Mouse (Mus musculus): ENCODE results near the gene Etnk2.
"Not testable (repeated sequence)": the region's sequence is repeated elsewhere in the genome, so short reads cannot be mapped to it uniquely, and the experiment has no call there.

Gene Etnk2

DNA sequence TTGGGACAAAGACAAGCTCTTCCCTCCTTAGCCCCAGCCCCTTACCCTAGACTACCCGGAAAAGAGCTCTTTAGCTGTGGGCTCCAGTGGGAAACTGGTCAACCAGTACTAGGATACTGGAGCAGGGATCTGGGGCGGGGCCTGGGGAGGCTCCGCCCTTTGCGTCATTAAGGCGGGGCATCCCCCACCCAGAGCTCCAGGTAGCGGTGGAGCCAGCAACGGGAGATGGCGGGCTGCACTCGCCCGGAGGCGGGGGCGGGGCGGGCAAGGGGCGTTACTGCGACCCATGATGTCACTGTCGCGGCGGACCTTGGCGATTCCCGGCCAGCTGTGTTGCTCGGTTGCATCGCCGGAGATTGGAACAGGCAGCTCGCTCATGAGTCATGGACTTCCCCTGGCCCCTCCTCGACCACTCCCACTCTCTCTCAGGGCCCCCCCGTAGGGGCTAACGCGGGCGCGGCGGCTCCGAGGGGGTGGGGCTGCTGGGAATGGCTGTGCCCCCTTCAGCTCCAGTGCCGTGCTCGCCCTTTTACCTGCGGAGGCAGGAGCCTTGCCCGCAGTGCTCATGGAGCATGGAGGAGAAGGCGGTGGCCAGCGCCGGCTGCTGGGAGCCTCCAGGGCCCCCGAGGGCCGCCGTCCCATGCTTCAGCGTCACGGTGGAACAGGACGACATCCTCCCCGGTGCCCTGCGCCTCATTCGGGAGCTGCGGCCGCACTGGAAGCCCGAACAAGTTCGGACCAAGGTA, at the start of gene Etnk2:
Gene Etnk2, plus strand, starts transcription at position 297 of the 746 bp plus-strand sequence.
- ATAC-seq (ENCODE audit: low TSS enrichment): peak; percentile 56

DNA sequence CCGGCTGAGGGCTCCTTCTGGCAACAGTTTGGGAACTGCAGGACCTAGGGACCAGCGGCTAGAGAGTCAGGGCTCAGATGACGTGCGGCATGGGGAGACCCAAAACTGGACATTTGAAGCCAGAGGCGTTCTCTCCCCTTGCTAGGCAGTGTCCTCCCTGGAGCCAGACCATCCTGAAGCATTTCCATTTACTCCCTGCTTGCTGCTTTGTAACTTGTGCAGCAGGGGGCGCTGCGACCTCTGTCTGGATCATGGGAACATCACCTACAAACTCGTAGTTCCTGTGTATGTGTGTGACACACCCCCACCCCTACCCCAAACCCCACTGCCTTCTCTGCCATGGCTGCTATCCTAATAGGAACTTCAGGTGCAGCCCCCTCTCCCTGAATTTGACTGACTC, 49.0 kb upstream of the Etnk2 start:
- peak; percentile 39; the same call in 1 of the 2 replicates for ATAC-seq (ENCODE audit: low TSS enrichment)

DNA sequence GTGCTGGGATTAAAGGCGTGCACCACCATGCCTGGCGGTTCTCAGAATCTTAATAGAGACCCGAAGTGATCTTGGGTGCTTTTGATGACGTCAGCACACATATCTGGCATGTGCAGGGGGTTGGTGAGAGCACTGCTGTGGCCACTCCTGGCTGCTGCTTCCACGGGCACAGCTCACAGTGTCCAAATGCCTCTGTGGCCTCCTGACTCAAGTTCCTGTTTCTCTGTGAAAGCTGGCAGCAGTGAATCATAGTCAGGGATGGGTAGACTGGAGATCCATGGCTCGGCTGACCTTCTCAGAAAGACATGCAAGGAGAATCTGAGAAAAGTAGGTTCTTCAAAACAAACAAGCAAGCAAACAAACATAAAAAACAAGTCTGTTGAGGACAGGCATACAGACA, 47.6 kb upstream of the Etnk2 start:
- no peak for ATAC-seq (ENCODE audit: low TSS enrichment)

DNA sequence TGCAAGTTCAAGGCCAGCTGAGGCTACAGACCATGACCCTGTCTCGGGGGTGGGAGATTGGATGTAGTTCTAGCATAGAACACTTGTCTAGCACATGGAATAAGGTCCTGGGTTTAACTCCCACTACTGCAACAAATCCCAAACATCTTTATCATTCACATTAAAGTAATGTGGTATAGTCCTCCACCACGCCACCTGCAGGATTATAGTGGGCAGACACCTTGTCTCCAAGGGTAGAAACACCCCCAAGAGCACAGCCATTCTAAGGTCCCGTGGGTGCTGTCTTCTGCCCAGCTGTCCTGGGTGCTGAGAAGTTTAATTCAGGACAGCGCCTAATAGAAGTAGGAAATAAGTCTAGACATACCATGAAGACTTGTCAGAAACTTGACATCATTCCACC, 46.8 kb upstream of the Etnk2 start:
- ATAC-seq (ENCODE audit: low TSS enrichment): no peak

DNA sequence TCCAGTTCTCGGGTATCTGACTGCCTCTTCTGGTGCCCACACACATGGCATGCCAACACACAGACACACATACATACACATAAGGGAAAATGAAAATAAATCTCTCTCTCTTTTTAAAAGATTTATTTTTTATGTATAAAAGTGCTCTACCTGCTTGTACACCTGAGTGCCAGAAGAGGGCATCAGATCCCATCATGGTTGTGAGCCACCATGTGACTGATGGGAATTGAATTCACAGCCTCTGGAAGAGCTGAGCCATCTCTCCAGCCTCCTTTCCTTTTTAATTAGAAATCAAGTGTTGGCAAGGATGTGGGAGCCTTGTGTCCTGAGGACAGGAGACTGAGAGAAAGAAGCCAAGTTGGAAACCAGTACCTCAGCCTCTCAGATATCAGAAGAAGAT, 46.2 kb upstream of the Etnk2 start:
- ATAC-seq (ENCODE audit: low TSS enrichment): no peak

- peak; percentile 63 for ATAC-seq (ENCODE audit: low TSS enrichment)
These were observed 42.0 kb upstream of the Etnk2 start, which contains the start of gene Kiss1 for GRCm38 (mm10) chr1:133321267-133321925. TSS of gene Kiss1 (plus strand) at chr1:133321875.

- ATAC-seq (ENCODE audit: low TSS enrichment): no peak
These were observed 40.0 kb upstream of the Etnk2 start for GRCm38 (mm10) chr1:133323333-133323732.

DNA sequence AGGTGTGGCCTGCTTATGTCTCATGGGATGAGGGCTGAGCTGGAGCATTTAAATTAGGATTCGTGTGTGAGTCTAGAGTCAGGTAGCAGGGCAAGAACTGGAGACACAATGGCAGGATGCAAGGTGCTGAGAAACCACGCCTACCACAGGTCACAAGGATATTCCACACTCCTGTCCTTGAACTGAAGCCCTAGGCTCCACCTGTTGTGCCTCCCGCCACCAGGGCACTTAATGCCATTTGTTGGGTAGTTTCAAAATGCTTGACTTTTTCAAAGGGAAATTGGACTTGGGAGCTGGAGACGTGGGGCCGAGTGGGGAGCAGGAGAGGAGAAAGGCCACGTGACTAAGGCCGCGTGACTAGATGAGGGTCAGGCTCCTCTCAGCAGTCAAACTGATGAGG, 37.4 kb upstream of the Etnk2 start:
- no peak for ATAC-seq (ENCODE audit: low TSS enrichment)

DNA sequence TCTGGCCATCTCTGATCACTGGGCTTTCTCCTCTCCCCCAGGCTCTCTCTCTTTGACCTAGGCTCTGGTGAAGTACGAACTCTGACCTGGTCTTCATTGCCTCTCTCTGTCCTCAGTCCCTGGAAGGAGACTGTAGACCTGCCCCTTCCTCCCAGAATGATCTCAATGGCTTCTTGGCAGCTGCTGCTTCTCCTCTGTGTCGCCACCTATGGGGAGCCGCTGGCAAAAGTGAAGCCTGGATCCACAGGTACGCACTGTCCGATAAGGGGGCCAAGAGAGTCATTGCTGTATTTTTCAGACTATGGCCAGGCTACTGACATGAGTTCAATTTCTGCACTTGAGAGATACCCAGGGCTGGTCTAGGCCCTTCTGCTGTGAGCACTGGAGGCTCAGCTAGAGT, 36.3 kb upstream of the Etnk2 start:
- no peak for ATAC-seq (ENCODE audit: low TSS enrichment)

DNA sequence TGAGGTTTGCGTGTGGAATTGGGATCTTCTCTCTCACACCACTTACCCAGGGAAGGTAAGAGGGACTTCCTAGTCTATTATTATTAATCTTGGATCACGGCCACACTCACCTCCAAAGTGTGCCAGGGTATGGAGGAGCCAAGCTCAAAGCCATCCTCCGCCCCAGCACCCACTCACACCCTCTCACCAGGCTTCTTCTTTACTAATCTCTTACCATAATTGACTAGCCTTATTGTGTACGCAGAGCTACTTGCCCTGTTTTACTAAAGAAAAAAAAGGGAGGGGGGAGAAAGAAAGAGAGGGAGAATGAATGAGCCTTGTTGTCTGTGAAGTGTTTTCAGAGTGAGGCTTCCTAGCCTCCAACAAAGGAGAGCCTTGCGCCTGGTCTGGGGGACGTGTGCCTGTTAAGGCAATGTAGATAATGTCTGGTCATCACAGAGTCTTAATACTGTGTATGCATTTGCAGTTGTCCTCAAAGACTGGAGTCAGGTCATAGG, 35.0 kb upstream of the Etnk2 start:
- no peak for ATAC-seq (ENCODE audit: low TSS enrichment)

DNA sequence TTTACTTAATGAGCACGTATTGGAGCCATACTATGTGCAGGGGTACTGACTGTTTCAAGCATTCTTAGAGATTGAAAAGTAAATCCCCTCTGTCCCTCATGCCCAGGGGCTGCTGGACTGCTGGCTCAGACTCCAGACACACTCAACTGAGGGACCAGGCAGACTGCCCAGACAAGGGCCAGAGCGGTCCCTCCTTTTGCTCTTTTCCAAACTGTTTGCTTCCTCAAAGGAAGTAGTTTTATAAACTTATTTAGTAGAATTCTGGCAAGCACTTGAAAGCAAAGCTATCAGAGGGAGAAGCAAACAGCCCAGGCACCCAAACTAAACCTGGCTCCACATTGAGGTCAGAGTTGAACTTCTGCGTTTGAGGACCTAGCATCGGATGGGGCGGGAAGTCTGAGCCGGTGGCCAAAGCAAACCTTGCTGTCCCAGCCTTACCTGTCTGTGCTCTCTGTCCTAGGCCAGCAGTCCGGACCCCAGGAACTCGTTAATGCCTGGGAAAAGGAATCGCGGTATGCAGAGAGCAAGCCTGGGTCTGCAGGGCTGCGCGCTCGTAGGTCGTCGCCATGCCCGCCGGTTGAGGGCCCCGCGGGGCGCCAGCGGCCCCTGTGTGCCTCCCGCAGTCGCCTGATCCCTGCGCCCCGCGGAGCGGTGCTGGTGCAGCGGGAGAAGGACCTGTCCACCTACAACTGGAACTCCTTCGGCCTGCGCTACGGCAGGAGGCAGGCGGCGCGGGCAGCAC, 34.3 kb upstream of the Etnk2 start:
- no peak for ATAC-seq (ENCODE audit: low TSS enrichment)

DNA sequence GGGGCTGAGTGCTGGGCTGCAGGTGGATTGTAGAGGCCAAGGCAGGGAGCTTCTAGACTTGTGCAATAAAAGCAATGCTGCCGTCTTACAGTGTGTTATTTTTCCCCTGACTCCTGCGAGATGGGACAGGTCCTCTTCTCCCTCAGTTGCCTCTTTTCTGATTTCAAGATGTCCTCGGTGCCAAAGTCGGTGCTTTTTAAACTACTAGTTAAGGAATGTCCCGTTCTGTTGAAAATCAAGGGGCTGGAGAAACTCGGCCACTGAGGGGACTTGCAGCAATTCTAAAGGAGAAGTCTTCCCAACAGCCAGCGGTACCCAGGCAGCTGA, 33.8 kb upstream of the Etnk2 start:
- ATAC-seq (ENCODE audit: low TSS enrichment): no peak

DNA sequence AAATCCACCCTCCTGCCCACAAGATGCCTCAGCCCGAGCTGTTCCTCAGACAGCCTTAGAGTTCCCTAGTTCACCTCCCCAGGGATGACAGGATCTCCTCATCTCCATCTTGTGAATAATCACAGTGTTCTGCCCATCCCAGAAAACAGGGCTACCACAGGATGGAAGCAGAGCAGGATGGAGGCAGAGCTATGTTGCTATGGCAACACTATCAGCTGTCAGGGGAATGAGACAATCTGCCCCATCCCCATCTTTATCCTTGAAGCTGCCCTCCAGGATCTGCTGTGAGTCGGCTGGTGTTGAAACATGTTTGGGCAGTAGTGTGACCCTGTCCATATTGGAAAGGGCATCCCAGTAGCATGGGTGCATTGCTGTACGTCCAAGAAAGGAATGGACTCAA, 32.2 kb upstream of the Etnk2 start:
- ATAC-seq (ENCODE audit: low TSS enrichment): peak; percentile 38

GRCm38 (mm10) chr1:133332656-133333430, 30.5 kb upstream of the Etnk2 start:
- peak; percentile 81 for ATAC-seq (ENCODE audit: low TSS enrichment)

DNA sequence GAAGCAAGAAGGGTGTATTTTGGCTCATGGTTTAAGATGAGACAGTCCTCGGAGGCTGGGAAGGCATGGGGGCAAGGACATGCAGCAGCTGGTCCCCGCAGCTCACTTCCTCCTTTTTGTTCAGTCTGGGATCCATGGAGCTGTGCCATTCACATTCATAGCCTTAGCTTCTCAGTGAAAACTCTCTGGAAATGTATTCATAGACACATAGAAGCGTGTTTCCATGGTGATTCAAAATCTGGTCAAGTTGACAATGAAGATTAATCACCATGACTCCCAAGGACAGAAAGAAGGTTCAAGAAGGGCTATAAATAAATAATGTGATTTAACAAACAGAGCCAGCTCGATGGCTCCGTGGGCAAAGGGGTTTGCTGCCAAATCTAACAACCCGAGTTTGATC, 29.4 kb upstream of the Etnk2 start:
- ATAC-seq (ENCODE audit: low TSS enrichment): 0 out of 2 replicates have a peak, but pooled peaks have one; percentile 28

- ATAC-seq (ENCODE audit: low TSS enrichment): not testable (repeated sequence)
These were observed 23.0 kb upstream of the Etnk2 start for GRCm38 (mm10) chr1:133340403-133340802.

DNA sequence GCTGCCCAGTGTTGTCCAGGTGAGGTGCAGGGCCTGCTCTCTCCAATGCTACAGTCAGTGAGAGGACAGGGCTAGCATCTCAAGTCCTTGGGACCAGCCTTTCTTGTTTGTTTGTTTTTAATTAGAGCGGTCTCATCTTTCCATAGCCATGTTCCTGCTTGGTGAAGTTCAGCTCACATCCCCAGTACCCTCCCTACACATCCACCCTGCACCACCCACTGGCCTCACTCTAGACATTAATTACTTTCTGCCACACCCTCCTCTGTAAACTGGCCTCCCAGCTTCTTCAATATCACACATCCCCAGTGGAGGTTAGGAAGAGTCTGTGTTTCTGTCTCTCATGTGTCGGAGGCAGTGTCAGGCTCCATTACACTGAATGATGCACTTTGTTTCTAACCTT, 19.0 kb upstream of the Etnk2 start:
- no peak for ATAC-seq (ENCODE audit: low TSS enrichment)

- no peak for ATAC-seq (ENCODE audit: low TSS enrichment)
These were observed 16.8 kb upstream of the Etnk2 start for GRCm38 (mm10) chr1:133346531-133346930.

DNA sequence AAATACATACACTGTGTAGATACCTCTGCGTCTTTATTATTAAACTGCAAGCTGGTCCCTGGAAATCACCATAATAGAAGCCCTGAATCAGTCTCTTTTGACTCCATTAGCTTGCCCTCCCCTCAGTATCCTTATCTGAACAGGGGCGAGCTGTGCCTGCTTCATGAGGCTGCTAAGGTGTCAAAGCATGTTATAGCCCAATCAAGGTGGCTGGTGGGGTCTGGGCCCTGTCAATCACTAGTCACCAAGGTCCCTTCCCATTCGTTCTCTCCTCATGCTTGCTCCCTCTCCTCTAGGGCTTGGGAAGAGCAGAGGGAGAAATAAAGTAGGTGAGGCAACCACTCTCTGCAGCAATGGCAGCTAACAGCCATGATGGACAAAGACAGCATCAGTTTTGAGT, 16.1 kb upstream of the Etnk2 start:
- ATAC-seq (ENCODE audit: low TSS enrichment): no peak

DNA sequence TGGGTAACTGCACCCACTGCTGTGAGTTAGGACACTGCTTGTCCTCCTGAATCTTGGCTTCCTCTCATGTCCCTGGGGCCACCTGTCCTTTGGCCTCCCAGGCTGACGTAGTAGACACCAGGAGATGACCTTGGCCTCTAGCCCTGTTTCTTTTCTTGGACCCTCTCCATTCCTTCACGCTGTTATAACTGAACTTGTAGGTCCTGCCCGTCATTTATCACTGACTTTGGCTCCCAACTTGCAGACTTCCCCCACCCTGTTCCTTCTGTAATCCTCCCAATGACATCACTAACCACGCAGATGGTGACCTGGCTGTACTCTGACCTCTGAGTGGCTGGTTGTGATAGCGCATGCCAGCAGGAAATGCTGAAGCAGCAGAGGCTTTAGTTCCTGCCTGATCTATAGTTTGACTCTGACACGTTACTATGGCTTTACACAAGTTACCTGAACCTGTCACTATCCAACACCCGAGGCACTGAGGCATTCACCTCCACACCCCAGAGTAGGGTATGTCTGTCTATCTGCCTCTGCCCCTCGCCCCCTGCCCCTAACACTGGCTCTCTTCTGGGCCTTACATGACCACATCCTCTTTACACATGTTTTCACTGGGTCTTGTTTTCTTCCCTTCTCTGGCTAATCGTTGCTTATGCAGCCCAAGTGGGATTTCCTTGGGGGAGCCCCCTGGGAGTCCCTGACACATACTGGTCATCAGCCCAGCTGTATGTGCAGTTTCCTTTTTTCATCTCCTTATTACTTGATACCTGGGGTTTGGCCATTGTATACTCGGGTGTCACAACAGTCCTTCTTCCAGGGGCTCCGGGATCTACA, 15.5 kb upstream of the Etnk2 start:
- no peak for ATAC-seq (ENCODE audit: low TSS enrichment)

DNA sequence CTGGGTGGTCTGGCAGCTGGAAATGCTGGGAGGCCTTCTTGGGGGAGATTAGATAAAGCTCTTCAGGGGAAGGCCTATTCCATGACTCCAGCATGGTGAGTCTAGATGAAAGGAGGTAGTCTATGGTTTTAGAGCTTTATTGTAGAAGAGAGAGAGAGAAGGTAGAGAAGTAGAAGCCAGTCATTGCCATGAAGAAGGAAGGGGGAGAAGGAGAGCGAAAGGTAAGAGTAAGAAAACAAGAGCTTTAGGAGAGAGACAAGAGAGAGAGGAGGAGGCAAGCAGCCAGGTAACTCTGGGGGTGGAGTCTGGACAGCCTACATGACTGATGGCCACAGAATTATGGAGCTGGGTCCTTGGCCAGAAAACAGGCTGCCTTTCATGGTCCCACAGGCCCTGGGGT, 13.2 kb upstream of the Etnk2 start, which contains the start of gene Ren1:
Gene Ren1, plus strand, starts transcription at position 301 of the 400 bp plus-strand sequence.
- no peak for ATAC-seq (ENCODE audit: low TSS enrichment)

All from frontal cortex, adult (tissue).